Mouse (Mus musculus): ENCODE measurements around the gene Sri.

The Sri gene

DNA sequence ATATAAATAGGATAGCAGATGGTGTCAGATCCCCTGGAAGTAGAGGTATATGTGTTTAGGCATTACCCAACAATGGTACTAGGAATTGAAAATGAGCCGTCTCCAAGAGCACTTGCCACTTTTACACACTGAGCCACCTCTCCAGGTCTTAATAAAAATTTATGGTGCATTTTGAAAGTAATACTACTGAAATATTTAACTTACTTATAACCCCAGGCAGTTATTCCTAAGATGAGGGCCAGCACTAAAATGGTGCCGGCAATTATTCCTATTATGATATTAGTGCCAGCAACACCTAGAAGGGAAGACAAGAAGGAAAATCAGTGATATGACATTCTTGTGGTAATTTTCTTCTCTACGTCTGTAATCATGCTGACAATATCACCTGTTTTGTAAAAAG lies 65.8 kb downstream of the Sri start:
- DNase-seq (ENCODE audit: low spot score): no peak

DNA sequence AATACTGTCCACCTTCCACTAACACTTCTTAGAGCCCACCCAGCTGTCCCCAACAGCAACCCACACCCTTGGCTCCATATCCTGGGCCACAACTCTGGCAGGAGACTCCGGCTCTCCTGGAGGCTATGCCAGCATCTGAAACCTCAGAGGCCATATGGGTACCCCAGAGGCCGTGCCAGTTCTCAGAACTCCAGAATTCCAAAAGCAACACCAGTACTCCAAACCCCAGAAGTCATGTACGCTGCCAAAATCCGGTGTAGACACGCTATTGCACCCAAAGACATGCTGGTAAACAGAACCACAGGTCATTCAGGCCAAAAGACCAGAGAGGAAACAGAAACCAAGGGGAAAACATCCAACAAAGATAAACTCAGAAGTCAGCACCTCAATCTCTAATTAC lies 66.4 kb downstream of the Sri start:
- no peak for DNase-seq (ENCODE audit: low spot score)

DNA sequence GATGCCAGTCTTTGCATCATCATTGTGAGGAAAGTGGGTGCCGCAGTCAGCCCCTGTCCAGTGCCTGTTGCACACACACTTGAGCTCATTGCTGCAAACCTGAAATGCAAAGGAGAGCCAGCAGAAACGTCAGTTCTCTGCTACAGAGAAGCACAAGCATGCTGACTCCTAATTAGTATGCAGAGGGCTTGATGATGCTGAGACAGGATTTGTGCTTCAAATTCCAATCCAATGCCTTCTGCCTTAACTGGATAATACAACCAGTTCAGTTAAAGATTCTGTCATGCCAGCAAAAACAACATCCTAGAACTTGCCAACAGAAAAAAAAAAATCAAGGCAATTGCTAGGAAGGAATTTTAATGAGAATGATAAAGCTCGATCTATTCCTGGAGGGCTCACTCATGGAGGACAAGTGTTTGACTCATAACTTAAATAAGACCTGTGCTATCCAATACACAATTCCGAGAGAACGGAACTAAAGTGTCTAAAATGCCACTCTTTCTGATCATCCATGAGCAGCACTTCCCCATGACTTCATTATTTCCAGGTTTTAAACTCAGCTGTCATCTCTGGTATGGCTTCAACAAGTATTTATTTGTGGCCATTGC lies 70.8 kb downstream of the Sri start:
- no peak for DNase-seq (ENCODE audit: low spot score)
